Mouse (Mus musculus) right cerebral cortex, postnatal 10 days (tissue): ENCODE results near the gene Dlg2.

Source experiments
- DNase-seq, 2 experiments: peaks; one replicate each; pipeline ENCODE4 v3.0.0; 2021; ENCODE audit warnings: low spot score in 2 of 2

Dlg2 gene

DNA sequence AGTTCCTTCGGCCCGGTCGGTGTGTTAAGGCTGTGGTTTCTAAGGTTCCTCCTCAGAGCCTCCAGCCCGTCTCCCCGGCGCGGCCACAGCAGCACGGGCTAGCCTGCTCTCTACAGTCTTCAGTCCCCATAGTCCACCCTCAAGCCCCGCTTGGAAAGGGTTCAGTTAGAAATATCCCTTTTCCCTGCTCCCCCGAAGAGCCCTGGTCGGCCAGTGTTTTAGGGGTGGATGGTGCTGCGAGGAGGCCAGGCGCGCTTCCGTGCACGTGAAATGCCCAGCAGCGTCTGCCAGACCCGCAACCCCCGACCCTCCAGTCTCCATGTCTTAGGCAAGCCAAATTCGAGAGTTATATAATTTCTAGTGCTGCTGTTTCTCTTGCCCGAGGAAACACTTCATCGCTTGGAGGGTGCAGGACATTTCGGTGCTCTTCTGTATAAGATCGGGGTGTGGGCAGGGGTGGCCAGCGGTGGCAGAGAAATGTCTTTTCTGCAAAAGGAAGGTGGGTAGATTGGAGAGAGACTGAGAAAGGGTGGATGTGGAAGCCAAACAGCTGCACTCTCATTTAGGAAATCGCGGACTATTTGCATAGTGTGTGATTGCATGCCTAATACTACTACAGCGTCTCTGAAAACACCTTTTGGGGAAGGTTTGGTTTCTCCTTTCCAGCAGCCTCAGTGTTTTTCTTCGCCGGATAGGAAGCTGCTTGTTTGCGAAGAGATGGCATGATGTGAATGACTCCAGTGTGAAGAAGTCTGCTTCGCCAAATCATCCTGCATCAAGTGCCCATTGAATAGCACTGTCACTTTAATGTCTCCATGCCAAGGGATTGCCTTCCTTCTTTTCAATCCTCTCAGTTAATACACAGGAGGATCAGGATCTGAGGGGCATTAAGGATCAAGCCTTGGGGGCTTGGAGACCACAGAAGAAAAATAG is at the start of gene Dlg2:
Dlg2 (plus strand) TSS at position 360 of the 933 bp plus-strand sequence.
- peak; percentile 26 to 68 for DNase-seq

DNA sequence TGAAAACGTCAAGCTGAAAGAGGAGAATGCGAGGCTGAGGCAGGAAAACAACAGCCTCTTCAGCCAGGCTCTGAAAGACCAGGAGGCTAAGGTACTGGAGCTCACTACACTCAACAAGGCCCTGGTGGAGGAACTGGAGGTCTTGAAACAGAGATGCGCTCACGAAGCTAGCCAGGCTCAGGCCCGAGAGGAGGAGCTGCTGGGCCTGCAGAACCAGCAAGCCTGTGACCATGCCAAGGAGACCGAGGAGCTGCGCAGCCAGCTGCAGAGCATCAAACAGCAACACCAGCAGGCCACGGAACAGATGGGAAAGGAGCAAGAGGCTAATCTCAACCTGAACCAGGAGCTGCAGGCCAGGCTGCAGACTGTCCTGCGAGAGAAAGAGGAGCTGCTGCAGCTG is 49.5 kb upstream of the Dlg2 start:
- no peak for DNase-seq

DNA sequence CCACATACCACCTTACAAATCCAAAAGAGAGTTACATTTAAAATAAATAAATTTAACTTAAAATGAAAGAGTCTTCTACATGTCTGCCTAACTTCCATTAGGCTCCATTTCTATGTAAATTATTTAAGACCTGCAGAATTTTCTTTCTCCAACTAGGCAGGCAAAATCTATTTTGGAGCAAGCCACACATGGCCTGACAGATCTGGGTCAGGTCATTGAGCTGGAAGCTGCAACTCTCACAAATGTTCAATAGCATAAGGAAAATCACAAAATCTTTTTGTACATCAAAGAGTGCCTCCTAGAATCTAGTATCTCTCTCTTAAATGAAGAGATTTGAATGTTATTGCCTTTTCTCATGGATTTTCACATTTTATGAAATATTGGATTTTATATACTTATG is 44.3 kb upstream of the Dlg2 start:
- no peak for DNase-seq

DNA sequence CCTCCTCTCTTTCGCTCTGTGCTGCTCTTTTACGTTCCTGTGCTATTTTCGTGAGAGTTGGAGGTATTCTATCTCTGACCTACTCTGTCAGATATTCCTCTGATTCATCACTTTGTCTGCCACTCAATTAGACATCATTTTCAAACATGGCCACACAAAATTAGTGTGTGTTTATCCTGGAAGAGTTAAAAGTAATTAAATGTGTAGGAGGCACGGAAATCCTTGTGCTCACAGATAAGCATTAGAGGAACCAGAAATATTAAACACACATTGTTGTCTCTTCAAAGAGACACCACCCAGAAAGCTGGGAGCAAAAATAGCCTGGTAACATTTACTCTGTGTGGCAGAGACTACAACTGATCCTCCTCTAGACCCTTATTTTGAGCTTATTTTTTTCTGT is 36.4 kb upstream of the Dlg2 start:
- no peak for DNase-seq

DNA sequence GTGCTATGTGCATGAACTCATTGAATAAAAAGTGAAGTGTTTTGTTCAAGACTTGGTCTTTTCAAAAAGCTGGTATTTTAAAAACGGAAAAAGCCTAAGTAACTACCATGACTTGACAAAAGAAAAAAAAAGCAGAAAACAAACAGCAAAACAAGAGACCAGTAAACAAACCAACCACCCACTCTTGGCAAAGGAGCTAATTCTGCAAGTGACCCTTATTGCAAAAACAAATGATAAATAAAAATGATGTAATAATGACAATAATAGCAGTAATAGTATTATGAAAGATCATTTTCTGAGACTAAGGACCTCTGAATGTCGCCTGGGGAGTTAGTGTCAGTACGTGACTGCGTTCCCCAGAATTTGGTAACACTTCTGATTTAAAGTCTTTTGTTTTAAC is 34.4 kb upstream of the Dlg2 start:
- DNase-seq, result no peak

DNA sequence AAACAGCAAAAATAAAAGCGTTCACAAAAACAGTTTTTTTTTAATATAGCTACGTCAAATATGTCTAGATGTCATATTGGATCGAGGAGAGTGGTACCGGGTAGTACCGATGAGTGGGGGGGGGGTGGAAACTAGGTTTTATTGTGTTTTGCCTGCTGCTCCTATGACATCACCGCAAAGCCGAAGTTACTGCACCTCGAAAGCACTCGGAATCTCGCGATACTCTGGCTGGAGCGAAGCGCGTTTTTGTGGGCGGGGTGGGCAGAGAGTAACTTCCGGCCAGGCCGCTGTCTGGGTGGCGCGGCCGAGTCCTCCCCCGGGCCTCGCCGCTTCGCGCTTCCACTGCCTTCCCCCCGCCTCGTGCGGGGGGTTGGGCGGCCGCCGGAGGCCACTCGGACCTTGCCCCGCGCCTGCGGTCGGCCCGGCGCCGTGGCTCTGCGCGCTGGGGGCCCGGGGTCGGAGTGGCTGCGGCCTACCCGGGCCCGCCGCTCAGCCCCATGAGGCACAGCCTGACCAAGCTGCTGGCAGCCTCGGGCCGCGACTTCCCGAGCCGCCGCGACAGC is 33.9 kb upstream of the Dlg2 start, which contains the start of gene Crebzf:
Crebzf (plus strand) TSS at position 212 of the 563 bp plus-strand sequence.
- DNase-seq, result peak; percentile 98

DNA sequence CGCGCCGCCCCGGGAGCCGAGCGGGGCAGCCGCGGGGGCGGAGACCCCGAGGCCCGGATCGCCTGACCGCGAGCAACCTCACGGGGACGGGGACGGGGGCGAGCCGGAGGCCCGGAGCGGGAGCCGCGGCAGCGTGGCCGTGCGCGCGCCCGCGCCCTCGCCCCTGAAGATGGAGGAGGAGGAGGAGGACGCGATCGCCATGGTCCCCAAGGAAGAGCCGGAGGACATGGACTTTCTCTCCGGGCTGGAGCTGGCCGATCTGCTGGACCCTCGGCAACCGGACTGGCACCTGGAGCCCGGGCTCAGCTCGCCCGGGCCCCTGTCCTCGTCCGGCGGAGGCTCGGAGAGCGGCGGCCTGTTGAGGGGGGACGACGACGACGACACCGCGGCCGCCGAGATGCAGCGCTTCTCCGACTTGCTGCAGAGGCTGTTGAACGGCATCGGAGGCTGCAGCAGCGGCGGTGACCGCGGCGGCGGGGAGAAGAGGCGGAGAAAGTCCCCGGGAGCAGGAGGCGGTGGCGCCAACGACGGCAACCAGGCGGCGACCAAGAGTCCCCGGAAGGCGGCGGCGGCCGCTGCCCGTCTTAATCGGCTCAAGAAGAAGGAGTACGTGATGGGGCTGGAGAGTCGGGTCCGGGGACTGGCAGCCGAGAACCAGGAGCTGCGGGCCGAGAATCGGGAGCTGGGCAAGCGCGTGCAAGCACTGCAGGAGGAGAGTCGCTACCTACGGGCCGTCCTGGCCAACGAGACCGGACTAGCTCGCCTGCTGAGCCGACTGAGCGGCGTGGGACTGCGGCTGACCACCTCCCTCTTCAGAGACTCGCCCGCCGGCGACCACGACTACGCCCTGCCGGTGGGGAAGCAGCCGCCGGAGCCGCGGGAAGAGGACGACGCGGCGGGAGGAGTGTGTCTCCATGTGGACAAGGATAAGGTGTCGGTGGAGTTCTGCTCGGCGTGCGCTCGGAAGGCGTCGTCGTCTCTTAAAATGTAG is 33.1 kb upstream of the Dlg2 start:
- DNase-seq, result peak; percentile 72 to 73

DNA sequence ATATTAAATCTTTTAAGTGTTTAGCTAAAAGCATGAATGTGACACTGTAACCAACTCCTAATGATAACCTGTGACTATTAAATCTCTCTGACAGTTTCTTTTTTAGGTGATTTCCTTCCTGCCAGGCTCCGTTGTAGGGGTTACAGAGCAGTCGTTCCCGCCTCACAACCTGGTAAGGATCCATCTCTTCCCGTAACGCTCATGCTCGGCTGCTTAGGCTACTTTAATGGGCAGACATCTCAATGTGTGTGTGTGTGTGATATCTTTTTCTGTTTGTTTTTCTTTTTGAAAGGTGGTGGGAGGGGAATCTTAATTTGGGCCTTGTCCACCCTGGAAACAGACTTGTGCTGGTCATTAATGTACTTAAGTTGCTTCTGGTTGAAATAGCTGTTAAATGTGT is 32.3 kb upstream of the Dlg2 start:
- no peak for DNase-seq

DNA sequence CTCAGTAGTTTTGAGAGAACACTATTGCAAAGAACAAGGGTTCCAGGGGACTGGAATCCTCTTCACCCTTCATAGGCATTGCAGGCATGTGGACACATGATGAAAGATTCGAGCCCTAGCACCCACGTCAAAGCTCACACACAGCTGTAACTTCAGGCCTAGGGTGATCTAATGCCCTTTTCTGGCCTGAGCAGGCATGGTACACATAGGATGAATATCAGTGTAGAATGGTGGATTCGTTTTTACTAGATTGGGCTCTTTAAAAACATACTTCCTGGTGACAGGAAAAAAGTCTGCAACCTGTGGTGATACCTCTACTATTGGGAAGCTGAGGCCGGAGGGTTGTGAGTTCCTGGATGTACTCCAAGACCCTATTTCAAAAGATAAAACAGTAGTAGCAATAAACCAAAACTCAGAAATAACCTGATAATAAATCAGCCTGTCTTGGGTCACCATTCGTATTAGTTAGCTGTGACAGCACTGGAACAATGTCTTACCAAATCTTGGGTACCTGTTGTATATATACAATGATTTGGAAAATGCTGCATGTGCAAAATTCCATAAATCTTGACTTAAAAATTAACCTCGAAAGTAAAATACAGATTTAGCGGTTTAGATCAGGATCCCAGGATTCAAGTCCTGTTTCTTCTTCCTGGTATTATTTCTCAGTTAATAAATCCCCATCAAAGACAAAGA is 20.2 kb upstream of the Dlg2 start:
- DNase-seq, result no peak

DNA sequence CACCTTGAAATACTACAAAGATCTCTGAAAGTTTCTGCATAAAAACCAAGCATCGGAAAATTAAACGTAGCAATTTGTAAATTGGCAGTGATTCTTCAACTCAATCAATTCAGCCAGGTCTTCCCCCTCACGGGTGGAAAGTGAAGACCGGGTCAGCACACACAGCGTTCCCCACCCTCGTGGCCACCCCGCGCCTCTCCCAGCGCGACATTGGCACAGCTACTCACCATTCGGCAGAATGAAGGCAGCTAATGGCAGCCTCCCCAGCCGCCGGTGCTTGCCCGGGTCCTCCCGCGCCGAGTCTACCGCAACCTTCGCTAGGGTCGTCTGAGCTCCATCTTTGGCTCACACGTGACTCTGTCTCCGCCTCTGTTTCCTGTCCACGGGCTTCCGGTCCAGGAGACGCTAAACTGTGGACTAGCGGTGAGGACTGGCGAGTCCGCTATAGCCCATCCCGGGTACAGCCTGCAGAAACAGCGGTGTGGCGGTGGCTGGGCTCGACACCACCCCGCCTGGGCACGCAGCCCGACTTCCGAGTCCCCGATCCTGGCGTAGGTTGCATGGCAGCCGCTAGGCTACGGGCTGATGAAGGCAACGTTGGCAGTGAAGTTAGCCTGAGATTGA is 19.5 kb upstream of the Dlg2 start, which contains the start of gene Tmem126a:
Tmem126a (minus strand) TSS at position 385 of the 624 bp plus-strand sequence.
- DNase-seq, result peak; percentile 91 to 93

DNA sequence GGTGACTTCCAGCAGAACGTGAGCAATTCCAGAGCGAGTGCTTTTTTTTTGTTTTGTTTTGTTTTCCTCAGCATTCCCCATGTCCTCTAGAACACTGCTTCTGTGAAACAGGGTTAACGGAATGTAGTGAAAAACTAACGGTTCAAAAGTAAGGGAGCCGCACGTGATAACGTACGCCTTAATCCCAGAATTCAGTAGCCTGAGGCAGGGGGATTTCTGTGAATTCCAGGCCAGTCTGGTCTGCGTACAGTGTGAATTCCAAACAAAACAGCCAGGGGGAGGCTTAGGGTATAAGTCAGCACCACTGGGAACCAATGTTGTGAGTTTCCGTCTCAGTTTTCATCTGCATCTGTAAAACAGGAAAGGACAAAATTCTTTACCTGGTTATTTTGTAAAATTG is 19.0 kb upstream of the Dlg2 start:
- no peak for DNase-seq

DNA sequence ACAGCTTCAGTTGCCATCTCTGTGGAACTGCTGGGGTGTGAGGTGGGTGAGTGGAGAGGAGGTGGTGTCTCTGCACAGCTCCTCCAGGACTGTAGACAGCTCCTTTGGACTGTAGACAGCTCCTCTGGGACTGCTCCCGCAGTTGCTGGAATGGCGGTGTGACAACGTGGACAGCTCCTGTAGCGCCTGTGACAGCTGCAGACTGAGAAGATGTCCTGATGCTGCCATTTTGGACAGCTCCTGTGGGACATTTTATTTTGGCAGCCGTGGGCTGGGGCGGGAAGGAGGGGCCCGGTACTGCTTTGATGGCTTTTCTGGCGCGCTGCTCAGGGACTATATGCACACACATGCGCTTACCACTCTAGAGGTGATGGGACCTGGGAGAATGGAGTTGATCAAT is 16.1 kb upstream of the Dlg2 start:
- DNase-seq, result no peak

DNA sequence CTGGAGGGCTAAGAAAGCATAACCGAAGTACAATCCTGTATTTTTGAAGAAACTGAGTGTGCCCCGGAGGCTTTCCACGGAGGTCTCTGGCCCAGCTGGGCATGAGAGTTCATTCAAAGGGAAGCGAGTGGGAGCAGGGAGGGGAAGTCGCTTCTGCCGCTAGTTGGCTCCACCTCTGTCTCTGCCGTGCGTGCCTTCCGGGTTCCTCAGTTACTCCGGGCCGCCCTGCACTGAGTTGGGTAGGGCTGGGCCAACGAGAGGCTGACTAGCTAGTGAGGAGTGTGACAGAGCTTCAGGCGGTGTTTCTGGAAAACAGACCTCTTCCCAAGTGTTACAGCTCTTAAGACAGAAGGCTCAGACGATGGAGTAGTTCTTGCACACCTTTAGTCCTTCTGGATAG is 15.5 kb upstream of the Dlg2 start:
- DNase-seq, result peak in 1 of 2 experiments; percentile 28

DNA sequence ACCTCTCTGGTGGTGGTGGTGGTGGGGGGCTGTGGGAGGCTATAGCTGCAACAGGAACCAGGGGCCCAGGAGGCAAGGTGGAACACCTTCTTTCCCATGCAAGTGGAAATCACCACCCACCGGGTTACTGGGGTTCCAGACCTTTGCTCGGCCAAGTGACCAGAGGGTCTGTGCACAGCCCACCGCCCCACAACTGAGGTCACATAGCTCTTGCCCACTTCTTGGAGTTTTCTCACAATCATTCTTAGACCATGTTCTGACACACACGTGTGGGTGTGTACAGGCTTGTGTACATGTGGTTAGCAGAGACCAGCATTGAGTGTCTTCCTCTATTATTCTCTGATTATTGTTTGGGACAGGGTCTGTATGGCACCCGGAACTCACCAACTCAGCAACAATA is 15.0 kb upstream of the Dlg2 start:
- DNase-seq, result no peak

DNA sequence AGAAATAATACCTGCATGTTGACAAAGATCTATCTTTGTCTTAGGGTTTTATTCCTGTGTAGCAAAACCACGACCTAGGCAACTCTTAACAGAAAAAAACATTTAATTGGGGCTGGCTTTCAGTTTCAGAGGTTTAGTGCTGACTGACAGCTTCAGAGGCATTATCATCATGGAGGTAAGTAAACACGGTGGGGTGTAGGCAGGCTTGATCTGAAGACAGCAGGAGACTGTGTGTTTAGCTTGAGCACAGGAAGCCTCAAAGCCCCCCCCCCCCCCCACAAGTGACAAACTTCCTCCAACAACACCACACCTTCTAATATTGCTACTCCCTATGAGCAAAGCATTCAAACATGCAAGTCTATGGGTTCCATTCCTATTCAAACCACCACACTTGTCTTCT is 3.0 kb upstream of the Dlg2 start:
- no peak for DNase-seq

DNA sequence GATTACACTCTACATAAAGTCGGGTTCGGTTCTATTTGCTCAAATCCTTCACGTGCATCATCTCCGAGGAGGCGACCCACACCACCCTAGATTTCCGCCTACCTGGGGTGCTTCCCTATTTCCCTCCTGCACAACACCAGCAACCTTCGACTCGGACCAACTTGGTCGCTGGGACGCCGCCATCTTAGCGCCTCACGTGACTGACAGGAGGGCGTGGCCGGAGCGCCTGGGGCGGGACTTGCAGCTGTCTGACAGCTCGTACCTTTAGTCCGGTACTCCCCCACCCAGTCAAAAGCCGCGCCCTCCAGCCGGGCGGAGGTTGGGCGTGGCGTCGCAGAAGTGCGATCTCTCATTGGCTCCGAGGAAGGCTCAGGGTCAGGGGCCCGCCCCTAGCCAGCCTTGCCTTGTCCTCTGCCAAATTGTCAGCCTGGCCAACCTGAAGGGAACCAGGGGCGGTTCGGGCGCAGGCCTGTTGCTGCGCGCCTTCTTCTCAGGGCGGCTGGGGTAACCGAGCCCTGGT is 619 bp upstream of the Dlg2 start, which contains the start of gene Tmem126b:
Tmem126b (minus strand) TSS at position 209 of the 520 bp plus-strand sequence.
- peak; percentile 99 for DNase-seq

DNA sequence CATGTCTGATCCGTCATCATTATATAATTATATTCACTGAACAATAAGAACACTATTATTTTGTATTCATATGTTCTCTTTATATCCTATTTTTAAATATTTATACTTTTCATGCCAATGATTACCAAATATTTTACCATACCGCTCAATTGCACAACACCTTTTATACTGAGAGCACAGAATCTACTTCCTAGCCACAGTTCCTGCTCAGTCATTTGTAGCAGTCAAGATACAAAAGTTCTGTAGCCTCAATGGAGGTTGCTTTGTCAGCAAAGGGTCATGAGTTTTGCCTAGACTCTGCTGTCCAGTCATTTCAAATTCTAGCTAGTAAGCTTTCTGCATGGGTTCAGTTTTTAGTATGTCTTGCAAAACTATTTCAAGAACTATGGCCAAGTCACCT is 6.1 kb downstream of the Dlg2 start:
- DNase-seq, result no peak

DNA sequence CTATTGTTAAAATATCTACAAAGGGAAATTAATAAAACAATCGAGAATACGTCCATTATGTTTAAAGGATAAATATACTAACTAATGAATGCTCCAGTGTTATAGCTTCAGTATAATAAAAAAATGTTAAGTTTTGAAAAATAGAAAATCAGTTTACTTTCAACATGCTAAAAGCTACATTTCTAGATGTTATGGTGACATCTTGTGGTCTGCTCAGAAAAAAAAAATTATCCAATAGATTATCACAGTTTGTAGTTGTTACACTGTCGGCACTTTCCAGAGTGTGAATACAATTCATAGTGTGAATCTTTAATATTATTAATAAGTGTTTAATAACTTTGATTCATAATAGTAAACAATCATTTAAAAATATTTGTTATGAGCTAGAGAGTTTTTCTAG is 31.7 kb downstream of the Dlg2 start:
- no peak for DNase-seq

DNA sequence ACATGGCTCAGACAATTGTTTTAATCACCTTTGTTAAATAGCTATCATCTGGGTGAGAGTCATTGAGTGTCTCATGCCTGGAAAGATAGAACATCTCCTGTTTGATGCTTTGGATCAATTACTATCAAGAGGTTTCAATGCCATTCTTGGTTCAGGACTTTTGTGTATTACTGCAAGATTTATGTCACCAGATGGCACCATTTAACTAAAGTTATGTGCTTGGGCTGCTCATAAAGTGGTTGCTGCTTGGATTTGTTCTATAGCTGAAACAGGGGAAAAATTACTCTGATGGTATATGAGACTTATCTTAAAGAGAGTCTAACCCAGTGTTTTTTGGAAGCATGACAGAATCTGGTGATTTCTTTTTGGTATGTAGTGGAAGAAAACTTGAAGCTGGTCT is 35.8 kb downstream of the Dlg2 start:
- peak in 1 of 2 experiments; percentile 27 for DNase-seq
